Mouse (Mus musculus) Patski (cell line): ENCODE results near the gene Il34. TPM values are rescaled to one million over a fixed set of nuclear protein-coding genes. Genes with fewer than 3 reads are reported as not detected.

Source experiments
- ATAC-seq: fragments of 100-300 bp; one replicate; pipeline ENCODE4 v1.8.0; 2021
- CTCF ChIA-PET: fragments of 350-600 bp; sonication (Branson Sonifier 250); formaldehyde crosslinking; loops from one replicate; lab custom pipeline; 2022; ENCODE audit warnings: inconsistent platforms; lab: Charles Lee
- POLR2A ChIA-PET: fragments of 350-600 bp; sonication (Branson Sonifier 250); formaldehyde crosslinking; loops from one replicate; lab custom pipeline; 2022; ENCODE audit warnings: antibody characterized with exemption, inconsistent platforms; lab: Charles Lee
- DNase-seq: peaks from one replicate; pipeline ENCODE4 v3.0.0-alpha.2; 2011; ENCODE audit warnings: low read depth, low spot score
- H3K27me3 ChIP-seq: fragments of 371-371 bp; one replicate; pipeline ENCODE4 v1.5.1; 2021
- CTCF ChIP-seq: fragments of 100-300 bp; IDR thresholded peaks from one replicate; pipeline ENCODE4 v1.5.1; 2021
- in situ Hi-C: fragments of 300-500 bp; cut with MboI; formaldehyde crosslinking; loops from 3 replicates; pipeline ENCODE4 v1.11.1; 2018; ENCODE audit warnings: low pct_unique_long_range_greater_than_20kb, mixed read lengths
- polyA plus RNA-seq: library from polyadenylated mRNA; unstranded; gene quantifications from one replicate; pipeline ENCODE4 v1.2.3, GENCODE M21; 2021

Gene Il34
- polyA plus RNA-seq, 1 experiment from 2014 or later, result 35.6 TPM

DNA sequence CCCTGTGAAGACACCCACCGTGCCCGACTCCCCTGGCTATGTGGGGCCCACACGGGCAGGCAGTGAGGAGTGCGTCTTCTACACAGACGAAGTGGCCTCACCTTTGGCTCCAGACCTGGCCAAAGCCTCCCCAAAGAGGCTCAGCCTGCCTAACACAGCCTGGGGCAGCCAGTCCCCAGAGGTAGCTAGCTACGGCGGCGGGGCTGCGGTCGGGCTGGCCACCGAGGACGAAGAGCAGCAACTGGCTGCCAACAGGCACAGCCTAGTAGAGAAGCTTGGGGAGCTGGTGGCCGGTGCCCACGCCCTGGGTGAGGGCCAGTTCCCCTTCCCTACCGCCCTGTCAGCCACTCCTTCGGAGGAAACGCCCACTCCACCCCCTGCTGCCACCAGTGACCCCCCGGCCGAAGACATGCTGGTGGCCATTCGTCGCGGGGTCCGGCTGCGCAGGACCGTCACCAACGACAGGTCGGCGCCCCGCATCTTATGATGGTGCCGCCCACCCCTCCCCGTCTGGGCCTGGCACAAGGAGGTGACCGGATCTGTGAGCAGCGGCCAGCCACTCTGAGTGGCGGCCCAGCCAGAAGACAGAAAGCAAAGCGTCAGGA is 67.0 kb downstream of the Il34 start:
- H3K27me3 ChIP-seq, result no peaks in the 10 kb centered on the region
- ATAC-seq (no peak), DNase-seq (no peak)
- POLR2A ChIA-PET, result no interaction called here
- no peak for TF ChIP-seq CTCF
- in situ Hi-C loops, result no loop called here
- CTCF ChIA-PET, result no interaction called here

DNA sequence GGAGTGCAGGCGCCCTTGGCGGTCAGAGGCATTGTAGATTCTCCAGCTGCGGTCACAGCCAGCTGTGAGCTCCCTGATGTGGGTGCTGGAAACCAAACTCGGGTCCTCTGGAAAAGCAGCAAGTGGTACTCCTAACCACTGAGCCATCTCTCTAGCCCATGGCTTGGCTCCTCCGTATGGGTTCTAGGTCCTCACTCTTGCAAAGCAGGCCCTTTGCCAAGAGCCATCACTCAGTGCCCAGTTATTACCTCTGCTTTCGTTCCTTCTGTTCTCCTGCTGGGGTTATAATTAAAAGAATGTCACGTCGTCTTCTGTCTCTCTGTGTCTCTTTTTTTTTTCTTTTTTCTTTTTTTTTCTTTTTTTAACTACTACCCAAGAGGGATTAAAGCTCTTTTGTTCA is 72.7 kb downstream of the Il34 start:
- in situ Hi-C loops, result no loop called here
- no peaks in the 10 kb centered on the region for H3K27me3 ChIP-seq
- ATAC-seq (no peak), DNase-seq (no peak)
- CTCF ChIA-PET, result no interaction called here
- no peak for TF ChIP-seq CTCF
- POLR2A ChIA-PET, result no interaction called here

DNA sequence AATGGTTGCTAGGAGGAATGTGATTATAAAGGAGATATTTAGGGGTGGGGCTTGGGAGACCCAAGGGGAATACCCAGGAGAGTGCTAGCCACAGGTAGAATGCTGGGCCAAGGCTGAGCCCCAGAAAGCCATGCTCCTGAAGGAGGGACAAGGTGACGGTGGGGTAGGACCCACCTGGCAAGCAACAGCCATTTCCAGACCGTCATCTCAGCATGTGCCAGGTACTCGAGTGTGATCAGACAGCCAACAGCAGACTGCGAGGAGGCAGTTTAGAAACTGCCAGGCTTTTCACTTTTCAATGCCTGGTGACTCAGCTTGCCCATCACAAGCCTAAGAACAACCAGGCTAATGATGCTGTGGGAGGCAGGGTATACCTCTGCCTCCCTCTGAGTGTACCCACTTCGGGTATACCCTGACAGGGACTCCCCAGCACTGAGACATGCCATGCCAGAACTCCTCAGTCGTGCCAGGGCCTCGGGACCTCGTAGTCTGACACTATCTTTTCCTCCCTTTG is 74.3 kb downstream of the Il34 start:
- DNase-seq, result no peak
- ATAC-seq, result no peak
- in situ Hi-C loops, result no loop called here
- ChIA-PET POLR2A (no interaction called here), CTCF (no interaction called here)
- no peak for TF ChIP-seq CTCF
- no peaks in the 10 kb centered on the region for H3K27me3 ChIP-seq

DNA sequence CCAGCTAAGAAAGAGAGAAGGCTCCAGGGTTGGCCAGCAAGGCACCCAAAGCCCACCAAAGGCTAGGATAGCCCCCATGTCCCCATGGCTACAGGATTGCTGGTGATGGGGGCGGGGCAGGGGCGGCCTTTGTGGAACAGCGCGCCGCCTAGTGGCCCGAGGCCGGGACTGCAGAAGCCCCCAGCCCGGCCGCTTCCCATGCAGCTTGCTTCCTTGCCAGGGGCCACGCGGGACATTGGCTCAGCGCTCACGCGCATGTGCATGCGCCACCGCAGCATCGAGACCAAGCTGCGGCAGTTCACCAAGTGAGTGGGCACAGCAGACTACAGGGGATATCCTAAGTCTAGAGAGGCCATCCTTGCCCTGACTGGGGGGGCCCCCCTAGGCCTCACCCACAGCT is 78.8 kb downstream of the Il34 start:
- TF ChIP-seq CTCF, result no peak
- POLR2A ChIA-PET, result interaction anchor here (1.1 kb wide), 1 partner anchor 8 kb away, joined by 3 read pairs; no protein-coding TSS in a partner anchor
- no peaks in the 10 kb centered on the region for H3K27me3 ChIP-seq
- ATAC-seq (no peak), DNase-seq (no peak)
- in situ Hi-C loops, result no loop called here
- CTCF ChIA-PET, result interaction anchor here (0.9 to 1.9 kb wide), 7 partner anchors 9 to 106 kb away, joined by 3 to 10 read pairs (median 5); no protein-coding TSS in a partner anchor

DNA sequence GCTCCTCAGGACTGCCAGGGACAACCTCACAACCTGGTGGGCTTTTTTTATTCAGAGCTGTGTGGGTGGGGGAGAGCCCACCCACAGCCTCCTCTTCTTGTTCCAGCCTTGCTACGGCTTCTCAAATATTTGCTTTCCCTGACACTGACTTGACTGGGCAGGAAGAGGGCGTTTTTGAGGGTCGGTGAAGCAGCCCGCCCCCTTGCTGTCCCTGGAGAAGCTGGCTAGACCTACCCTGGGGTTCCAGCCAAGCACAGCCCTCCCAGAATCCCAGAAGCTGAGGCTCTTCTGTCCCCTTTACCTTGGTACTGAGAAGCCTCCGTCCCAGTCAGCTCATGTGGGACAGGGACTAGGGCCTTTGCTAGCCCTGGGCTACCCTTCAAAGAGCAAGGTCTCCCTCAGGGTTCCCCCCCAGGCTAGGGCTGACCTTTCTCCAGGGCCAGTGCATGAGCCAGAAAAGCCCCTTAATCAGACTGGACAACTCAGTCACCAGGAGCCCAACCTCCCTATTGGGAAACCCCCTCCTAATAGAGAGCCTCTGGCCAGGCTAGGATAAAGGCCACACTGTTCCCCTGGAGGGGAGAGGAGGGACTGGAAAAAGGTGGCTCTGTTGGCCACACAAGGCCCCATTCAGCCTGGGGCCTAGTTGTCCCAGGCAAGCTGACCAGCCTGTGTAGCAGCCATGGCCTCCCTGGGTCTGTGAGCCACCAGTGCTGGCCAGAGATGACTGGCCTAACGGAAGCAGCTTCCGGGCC is 80.5 kb downstream of the Il34 start:
- DNase-seq (no peak), ATAC-seq (no peak)
- no peaks in the 10 kb centered on the region for H3K27me3 ChIP-seq
- POLR2A ChIA-PET, result no interaction called here
- in situ Hi-C loops, result no loop called here
- CTCF ChIA-PET, result interaction anchor here (1.1 to 1.2 kb wide), 2 partner anchors 24 to 95 kb away, joined by 3 to 4 read pairs; no protein-coding TSS in a partner anchor
- TF ChIP-seq CTCF, result no peak

DNA sequence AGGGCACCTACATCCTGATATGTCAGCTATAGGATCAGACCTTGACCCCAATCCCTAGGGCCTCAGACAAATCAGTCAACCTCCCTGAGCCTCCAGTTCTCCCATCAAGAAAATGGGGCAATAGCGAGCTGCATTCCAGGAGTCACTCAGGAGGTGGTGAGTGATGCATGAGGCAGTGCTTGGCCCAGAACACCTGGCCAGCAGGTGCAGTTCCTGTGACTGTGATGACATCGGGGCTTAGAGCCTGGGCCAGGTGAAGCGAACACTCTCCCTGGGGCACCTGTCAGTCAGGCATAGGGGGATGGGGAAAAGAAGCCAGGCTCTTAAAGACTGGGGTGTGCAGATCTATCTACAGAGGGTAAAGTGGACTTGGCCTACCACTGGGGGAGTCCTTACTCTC is 81.2 kb downstream of the Il34 start:
- no peak for ATAC-seq
- CTCF ChIA-PET, result interaction anchor here (0.9 to 1.2 kb wide), 3 partner anchors 21 to 95 kb away, joined by 3 to 4 read pairs (median 3); no protein-coding TSS in a partner anchor
- TF ChIP-seq CTCF, result no peak
- no peak for DNase-seq
- POLR2A ChIA-PET, result interaction anchor here (1.0 kb wide), 1 partner anchor 22 kb away, joined by 3 read pairs; no protein-coding TSS in a partner anchor
- no peaks in the 10 kb centered on the region for H3K27me3 ChIP-seq
- in situ Hi-C loops, result no loop called here

DNA sequence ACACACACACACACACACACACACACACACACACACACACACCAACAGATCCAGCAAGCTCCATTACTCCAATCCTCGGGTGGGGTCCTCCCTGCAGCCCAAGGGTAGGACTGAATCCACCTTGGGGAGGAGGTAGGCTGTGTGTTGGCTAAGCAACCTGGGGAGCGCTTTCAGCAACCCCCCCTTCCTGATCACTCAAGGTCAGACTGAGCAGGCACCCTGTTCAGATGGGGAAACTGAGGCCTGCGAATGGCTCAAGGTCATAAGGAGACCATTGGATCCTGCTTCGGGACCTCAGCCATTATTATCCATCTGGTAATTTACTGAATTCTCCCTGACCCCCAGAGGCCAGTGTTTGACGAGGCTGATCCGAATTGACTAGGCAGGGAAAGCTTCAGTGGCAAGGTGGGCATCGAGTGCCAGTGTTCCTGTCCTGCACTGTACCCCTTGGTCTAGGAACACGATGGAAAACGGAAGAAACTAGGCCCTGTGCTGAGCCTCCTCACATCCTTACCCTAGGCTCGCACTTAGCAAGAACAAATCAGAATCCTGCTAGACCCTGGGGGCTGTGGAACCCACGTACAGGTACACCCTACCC is 83.2 kb downstream of the Il34 start:
- ChIA-PET POLR2A (interaction anchor here (1.0 kb wide), 1 partner anchor 18 kb away, joined by 3 read pairs; no protein-coding TSS in a partner anchor), CTCF (interaction anchor here (0.7 kb wide), 1 partner anchor 93 kb away, joined by 4 read pairs; no protein-coding TSS in a partner anchor)
- H3K27me3 ChIP-seq, result no peaks in the 10 kb centered on the region
- no peak for TF ChIP-seq CTCF
- ATAC-seq (no peak), DNase-seq (no peak)
- in situ Hi-C loops, result no loop called here

DNA sequence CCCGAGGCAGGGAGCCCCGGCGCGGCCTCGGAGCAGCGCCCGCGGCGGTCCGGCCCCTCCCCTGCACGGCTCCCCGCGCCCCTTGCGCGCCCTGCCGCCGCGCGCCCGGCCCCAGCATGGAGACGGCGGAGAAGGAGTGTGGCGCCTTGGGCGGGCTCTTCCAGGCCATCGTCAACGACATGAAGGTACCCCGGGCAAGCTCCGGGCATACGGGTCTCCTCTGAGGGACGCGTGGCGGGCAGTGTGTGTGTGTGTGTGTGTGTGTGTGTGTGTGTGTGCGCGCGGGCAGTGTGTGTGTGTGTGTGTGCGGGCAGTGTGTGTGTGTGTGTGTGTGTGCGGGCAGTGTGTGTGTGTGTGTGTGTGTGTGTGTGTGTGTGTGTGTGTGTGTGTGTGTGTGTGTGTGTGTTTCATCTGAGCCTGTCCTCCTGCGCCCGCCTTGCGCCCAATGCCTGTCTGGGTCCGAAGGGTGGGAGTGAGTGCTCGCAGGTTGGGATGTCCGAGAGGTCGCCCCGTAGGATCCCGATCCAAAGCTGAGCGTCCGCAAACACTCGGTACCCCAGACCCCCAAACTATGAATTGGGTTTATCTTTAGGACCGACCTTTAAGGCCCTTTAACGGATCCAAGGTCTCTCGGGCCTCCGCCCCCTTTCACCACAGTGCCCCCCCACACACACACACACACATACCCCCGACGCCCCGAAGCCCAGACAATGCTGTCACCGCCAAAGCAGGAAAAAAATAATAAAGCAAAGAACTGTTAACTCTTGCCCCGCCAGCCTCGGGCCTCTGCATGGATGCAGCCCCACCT is 83.9 kb downstream of the Il34 start:
- ATAC-seq (peak; percentile 20), DNase-seq (no peak)
- CTCF ChIA-PET, result interaction anchor here (0.7 kb wide), 1 partner anchor 92 kb away, joined by 4 read pairs; no protein-coding TSS in a partner anchor
- in situ Hi-C loops, result no loop called here
- H3K27me3 ChIP-seq, result no peaks in the 10 kb centered on the region
- POLR2A ChIA-PET, result interaction anchor here (1.0 to 1.3 kb wide), 2 partner anchors 17 to 53 kb away, joined by 3 read pairs; no protein-coding TSS in a partner anchor
- no peak for TF ChIP-seq CTCF

DNA sequence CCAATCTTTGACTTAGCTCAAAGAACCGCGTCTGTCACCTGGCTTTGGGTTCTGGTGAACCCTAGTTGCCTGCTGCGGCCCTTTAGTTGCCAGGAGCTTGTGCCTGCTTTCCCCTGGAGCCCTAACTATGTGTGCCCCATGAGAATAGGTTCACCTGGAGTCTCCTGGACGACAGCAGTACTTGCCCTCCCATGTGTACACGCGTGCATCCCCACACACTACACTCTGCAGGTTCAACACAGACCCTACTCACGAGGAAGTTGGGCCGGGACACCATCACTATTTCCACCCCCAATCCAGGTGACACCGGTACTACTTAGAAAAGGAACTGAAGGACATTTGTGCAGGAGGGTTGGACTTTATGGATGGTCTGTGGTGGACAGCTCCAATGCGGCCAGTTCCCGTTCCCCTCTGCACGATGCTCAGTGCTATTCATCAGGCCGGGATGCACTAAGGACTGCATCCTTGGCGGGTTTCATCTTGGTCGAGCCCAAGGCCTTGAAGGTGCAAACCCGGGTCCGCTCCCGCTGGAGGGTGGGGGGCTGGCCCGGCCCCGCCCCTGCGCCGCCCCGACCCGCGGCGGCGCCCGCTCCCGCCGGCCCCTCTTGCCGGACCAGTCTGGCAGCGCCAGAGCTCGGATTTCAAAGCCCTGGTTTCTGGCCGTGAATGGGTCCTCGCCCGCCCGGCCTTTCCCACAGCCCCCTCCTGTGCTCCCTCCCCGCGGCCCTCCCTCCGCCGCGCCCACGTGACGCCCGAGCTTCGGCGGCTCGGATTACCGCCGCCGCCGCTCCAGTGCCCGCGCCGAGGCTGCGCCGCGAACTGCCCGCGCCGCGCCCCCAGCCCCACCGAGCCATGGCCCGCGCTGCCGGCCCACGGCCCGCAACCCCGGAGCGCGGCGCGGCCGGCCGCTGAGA is 84.8 kb downstream of the Il34 start, which contains the start of gene Mtss1l:
TSS of gene Mtss1l (plus strand) at position 792 of the 914 bp plus-strand sequence.
- peak; percentile 75 for ATAC-seq
- DNase-seq, result peak; percentile 28
- in situ Hi-C loops, result no loop called here
- no peak for TF ChIP-seq CTCF
- POLR2A ChIA-PET, result interaction anchor here (0.6 to 1.3 kb wide), 2 partner anchors 52 to 939 kb away, joined by 3 to 7 read pairs; no protein-coding TSS in a partner anchor
- CTCF ChIA-PET, result no interaction called here
- no peaks in the 10 kb centered on the region for H3K27me3 ChIP-seq
